Mouse (Mus musculus): ENCODE data around the gene Pdgfa.

GRCm38 (mm10) chr5:138981921-138982320 is 15.2 kb downstream of the Pdgfa start:
- TF ChIP-seq CTCF (IDR thresholded peaks at IDR 0.05; ENCODE audit: borderline replicate concordance, extremely low read depth, insufficient read depth, insufficient read length), result no peak
- TF ChIP-seq POLR2A (IDR thresholded peaks at IDR 0.05; ENCODE audit: borderline replicate concordance, extremely low read depth, insufficient read depth, insufficient read length, poor library complexity, severe bottlenecking), result no peak

Data from brain, embryonic 14.5 days (tissue).